Mouse (Mus musculus): Measurements from ENCODE around the gene Gpr87.

Gene Gpr87

DNA sequence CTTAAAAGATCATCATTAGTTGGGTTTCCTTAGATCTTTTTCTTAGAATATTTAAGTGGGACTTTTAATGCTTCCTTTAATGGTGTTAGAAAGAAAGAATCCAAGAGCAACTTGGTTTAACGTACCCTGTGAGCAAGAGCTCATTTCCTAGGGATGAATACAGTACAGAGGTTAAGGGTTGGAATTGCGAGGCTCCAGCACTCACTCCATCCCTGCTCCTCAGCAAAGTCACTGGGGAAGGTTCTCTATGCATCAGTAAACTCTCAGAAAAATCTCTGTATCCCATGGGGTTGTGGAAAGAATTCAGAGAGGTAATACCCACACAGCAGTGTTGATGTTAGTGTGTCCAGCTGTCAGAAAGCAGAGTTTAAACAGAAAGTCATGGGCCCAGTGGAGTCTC is 54.8 kb downstream of the Gpr87 start:
- in situ Hi-C loops (cut with MboI): no loop called here

DNA sequence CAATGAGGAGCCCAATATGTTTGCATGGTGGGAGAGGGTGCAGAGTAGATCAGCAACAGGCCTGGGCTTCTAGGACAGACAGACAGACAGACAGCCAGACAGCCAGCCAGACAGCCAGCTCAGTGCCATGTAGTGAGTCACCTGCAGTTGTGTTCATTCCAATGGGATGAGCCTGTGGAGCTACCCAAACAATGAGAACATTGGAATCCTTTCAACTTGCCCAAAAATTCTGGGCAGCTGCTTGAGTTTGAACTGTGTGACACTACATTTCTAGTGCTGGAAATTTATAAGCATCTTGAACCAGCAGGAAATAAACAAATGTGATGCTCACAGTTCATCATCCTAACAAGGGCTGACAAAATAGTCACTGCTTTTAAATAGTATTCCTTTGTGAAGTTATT is 55.3 kb downstream of the Gpr87 start:
- in situ Hi-C loops (cut with MboI): no loop called here

GRCm38 (mm10) chr3:59138946-59139468 is 55.9 kb downstream of the Gpr87 start:
- in situ Hi-C loops (cut with MboI): no loop called here

DNA sequence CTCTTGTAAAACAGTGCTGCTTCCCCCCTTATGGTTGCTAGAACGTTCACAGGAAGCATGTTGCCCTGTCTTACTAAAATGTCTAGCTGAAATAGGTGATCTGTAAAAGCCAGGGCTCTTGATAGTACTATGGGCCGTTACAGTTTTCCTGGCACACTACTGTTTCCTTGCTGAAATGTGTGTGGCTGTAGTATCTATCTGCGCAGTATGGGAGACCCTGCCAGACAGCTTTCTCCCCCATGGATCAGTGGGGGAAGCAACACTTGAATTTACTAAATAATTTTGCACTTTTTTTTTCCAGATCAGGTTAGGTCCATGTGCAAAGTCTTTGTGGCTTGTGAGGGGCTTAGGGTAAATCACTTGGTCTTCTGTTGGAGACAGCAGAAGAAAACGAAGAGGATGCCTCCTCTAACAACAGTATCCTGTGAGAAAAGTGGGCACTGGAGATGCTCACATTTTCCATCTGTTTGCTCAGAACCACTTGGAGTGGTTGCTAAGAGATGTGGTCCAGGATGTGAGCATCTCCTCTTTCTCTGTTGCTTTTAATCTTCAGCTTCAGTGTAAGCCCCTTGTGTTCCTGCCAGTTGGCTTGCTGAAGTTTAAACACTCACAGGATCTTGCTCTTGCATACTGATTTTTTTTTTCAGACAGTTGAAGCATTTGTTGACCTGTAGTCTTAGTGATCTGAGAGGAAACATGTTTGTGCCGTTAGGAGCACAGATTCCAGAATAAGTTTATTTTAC is 58.8 kb downstream of the Gpr87 start:
- in situ Hi-C loops (cut with MboI): no loop called here

GRCm38 (mm10) chr3:59133189-59133588 is 61.7 kb downstream of the Gpr87 start:
- in situ Hi-C loops (cut with MboI): no loop called here

DNA sequence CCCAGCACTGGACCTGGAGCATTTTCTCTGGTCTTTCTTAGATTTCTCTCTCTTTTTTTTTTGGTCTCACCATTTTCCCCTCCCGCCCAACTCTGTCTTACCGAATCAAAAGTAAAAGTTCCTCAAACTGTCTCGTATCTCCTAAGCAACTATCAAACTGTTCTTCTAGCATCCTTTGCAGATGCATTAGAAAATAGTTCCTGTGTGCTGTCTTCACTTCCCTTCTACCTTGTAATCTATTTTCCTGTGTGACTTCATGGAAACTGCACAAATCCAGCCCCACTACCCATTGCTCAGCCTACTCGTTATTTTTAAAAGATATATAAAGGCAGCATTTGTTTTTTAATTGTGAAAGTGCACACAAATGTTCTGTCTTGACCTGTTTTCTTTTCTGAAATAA is 62.9 kb downstream of the Gpr87 start:
- in situ Hi-C loops (cut with MboI): no loop called here

DNA sequence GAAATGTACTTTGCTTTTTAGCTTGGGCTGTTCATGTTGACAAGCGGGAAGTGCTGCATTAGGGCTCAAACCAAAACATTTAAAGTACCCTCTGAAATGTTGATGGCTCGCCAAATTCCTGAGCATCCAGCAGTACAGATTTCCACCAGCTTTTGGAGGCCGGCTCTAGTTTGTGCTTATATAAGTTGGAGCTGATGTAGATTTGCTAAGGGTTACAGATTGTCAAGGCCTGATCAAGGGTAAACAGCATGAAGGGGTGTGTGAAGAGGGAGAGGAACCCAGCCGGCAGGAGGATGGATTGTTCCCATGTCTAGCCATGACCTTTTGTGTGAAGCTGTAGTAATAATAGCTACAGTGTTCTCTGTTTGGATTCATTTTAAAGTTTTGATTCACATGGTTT is 63.8 kb downstream of the Gpr87 start:
- in situ Hi-C loops (cut with MboI): no loop called here

GRCm38 (mm10) chr3:59130431-59130830 is 64.5 kb downstream of the Gpr87 start:
- in situ Hi-C loops (cut with MboI): no loop called here

DNA sequence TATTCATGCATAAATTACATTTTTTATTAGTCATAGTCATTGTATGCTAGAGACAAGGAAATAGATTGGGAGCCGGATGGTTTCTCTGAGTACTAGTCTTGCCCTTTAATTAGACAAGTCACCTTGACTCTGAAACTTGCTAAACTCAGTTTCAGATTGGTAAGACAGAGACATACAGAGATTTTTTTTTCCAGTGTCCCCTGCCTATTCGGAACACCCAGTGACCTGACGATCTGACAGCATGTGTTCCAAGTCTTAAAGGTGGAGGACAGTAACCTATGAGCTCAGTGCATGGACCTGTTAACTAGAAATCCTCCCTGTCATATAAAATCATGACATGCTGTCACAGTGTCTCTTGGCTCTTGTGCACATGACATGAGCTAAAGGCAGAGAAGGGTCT is 65.4 kb downstream of the Gpr87 start:
- in situ Hi-C loops (cut with MboI): no loop called here

All from mature B cell (primary cell).